Mouse (Mus musculus) adrenal gland, postnatal 14 days (tissue): ENCODE measurements around the gene Ube2q1. TPM values are rescaled to one million over a fixed set of nuclear protein-coding genes. Genes with fewer than 3 reads are reported as not detected.

ENCODE experiments used
- DNase-seq: peaks from one replicate; pipeline ENCODE4 v3.0.0; 2021; ENCODE audit warnings: mixed read lengths
- total RNA-seq: library from RNA; stranded (reverse); gene quantifications from 2 replicates; pipeline ENCODE4 v1.2.3, GENCODE M21; 2021

The Ube2q1 gene
- total RNA-seq, 1 experiment from 2014 or later = 57.2 TPM

DNA sequence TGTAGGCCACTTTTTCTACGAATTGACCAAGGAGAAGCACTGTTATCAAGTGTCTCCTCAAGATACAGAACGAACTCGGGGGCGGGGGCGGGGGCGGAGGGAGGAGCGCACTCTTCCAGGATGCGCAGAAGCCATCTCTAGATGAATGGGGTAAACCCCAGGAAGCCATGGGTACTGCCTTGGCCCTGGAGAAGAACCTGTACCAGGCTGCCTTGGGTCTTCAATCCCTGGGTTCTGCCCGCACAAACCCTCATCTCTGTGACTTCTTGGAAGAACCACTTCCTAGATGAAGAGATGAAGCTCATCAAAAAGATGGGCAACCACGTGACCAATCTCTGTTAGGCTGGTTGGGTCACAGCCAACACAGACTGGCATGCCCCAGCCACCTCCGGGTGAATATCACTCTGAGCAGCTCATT lies 47.7 kb downstream of the Ube2q1 start:
- no peak for DNase-seq

DNA sequence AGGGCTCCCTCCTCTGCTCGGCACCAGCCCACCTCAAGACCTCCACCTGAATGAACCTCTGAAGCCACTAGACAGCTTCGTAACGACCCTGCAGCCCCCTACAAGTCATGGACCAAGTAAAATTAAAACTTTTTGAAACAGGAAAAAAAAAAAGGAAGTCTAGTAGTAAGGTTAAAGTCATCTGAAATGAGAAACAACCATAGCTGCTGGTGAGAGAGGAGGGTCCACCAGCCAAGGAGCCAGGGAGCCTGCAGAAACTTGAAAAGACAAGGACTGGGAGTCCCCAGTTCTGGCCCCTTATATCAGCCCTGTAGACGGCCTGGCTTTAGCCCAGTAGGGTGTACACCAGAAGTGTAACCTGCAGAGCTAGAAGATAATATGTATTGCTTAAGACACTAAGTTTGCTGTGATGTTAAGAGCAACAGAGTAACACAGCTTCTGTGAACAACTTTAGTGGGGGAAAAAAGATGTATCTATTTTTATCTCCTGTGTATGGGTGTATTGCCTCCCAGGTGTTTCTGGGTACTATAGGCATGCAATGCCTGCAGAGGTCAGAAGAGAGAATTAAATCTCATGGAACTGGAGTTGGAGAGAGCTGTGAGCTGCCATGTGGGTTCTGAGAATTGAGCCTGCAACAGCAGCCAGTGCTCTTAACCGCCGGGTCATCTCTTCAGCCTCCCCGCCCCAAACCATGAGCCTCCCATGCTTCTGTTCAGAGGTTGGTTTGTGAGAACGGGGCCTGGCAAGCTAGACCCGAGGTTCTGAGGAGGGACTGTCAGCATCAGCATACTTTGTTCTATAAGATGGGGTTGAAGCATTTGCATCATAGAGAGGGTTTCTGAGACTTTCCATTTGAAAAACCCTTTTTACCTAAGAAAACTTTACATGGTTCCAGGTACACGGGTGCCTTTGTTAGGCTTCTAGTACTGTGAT lies 48.4 kb downstream of the Ube2q1 start:
- no peak for DNase-seq

DNA sequence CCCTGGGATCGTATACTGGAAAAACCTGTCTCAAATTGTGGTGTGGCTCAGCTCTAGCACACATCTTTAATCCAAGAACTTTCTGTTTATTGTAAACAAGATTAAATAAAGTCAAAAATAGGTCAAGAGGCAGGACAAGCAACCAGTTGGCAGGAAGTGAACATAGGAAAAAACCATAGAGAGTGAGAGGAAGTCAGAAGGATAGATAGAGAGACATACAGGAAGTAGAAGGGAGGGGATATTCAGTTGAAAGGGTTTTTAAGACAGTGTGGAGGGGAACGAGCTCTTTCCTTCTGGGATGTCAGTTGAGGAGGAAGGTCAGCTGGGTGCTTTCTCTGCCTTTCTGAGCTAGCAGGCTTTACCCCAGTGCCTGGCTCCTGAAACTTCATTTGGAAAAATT lies 50.2 kb downstream of the Ube2q1 start:
- no peak for DNase-seq

DNA sequence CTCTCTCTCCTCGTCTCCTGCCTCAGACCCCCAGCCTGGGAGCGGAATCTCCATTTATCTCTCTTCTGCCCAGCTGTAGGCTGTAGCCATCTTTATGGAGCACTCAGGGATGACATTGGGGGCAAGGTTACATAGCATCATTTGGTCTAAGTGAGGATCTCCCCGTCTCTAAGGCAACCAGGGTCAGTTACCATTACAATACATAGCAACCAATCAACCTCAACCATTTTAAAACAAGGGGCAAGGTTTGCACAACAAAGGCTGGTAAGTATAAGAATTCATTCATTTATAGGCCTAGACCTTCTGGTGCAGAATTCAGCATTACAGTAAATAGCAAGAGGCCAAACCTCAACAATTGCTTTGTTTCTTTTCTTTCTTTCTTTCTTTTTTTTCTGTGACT lies 52.9 kb downstream of the Ube2q1 start:
- DNase-seq = no peak

DNA sequence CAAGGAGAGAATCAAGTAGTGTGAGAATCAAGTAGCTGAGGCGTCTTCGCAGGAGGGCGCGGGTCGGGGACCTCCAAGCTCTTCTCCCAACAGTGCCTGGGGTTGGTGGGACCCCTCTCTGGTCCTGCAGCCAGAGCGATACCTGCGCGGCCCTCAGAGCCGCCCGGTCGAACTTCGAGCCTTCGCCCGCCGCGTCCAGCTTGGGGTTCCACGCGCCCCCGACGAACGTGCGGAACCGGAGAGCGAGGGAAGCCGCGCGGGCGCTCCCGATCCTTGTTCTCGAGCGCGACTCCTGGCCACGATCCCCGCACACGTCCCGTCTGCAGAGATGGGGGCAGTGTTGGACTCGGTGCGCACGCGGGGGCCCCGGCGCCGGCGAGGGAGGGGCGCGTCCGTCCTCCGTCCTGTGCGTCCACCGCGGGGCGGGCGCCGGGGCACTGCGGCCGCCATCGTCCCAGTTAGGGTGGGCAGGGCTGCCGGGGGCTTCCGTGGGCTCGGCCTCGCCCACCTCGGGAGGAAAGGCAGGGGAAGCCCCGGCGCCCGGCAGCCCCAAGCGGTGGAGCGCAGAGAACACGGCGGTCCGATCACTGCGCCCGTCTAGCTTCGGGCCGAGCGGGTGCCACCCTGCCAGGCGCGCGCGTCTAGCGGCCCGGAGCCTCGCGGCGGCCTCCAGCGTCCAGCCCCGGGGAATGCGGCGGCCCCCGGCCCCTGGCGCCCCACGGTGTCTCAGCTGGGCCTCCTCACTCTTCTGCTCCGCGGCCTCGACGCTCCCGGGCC lies 57.6 kb downstream of the Ube2q1 start, which contains the start of gene She:
TSS of gene She (plus strand) at position 556 of the 777 bp plus-strand sequence.
- peak; percentile 54 for DNase-seq

Other genes starting within 250 kb of the Ube2q1 start
- gene Adar, start 58.6 kb upstream of the Ube2q1 start, total RNA-seq = 20.8 and 28.2 TPM in 2 replicates
- gene Chrnb2, start 9.0 kb upstream of the Ube2q1 start, total RNA-seq = 3.6 and 4.1 TPM in 2 replicates
- 11.7 and 14.1 TPM in 2 replicates for gene She, start 57.8 kb downstream of the Ube2q1 start, total RNA-seq
- gene Il6ra, start 139.6 kb downstream of the Ube2q1 start, total RNA-seq = 11.3 and 11.5 TPM in 2 replicates
- gene Atp8b2, start 189.9 kb downstream of the Ube2q1 start, total RNA-seq = 33.7 and 46.4 TPM in 2 replicates
- gene Hax1, start 225.2 kb downstream of the Ube2q1 start, total RNA-seq = 100 and 124 TPM in 2 replicates